Mouse (Mus musculus): ENCODE results near the gene Trhr2. TPM values are rescaled to one million over a fixed set of nuclear protein-coding genes. Genes with fewer than 3 reads are reported as not detected.

Gene Trhr2
- polyA plus RNA-seq (2015; fragmentation: Nextera tagmentation; extraction: Ambion mirVana): not detected in 2 replicates

GRCm38 (mm10) chr8:122360696-122361416 lies at the start of gene Trhr2:
Gene Trhr2 (minus strand): TSS chr8:122360746.
- no peaks in the 10 kb centered on the region for H3K36me3 ChIP-seq
- WGBS: 78% methylated on average over 7 of the region's 7 CpGs
- H3K27me3 ChIP-seq: 0 out of 2 replicates have a peak, but pooled peaks cover 6% of the 10 kb centered on the region
- H3K4me3 ChIP-seq: no peak within 1 kb of the TSS
- H3K4me1 ChIP-seq: no peaks in the 10 kb centered on the region
- no peak within 1 kb of the TSS for H3K9ac ChIP-seq (replicated peaks)
- ATAC-seq (replicated peaks): no peak
- no peaks in the 10 kb centered on the region for H3K9me3 ChIP-seq
- H3K4me2 ChIP-seq (replicated peaks): no peak within 1 kb of the TSS
- no peak within 1 kb of the TSS for H3K27ac ChIP-seq (replicated peaks)

GRCm38 (mm10) chr8:122407678-122408077 lies 47.1 kb upstream of the Trhr2 start:
- ATAC-seq (replicated peaks): no peak
- Histone ChIP-seq H3K4me3 (no peak overlapping the region), H3K9ac (replicated peaks) (no peak overlapping the region), H3K27ac (replicated peaks) (no peak overlapping the region), H3K4me2 (replicated peaks) (no peak overlapping the region), H3K4me1 (no peaks in the 10 kb centered on the region), H3K27me3 (no peaks in the 10 kb centered on the region), H3K36me3 (peaks cover 96% of the 10 kb centered on the region), H3K9me3 (no peaks in the 10 kb centered on the region)
- WGBS: 92% methylated on average over 7 of the region's 7 CpGs

GRCm38 (mm10) chr8:122405146-122405805 lies 44.7 kb upstream of the Trhr2 start:
- Histone ChIP-seq H3K27ac (replicated peaks) (no peak overlapping the region), H3K9ac (replicated peaks) (no peak overlapping the region), H3K4me2 (replicated peaks) (no peak overlapping the region), H3K9me3 (no peaks in the 10 kb centered on the region), H3K27me3 (no peaks in the 10 kb centered on the region), H3K36me3 (peaks cover 97% of the 10 kb centered on the region), H3K4me3 (no peak overlapping the region), H3K4me1 (no peaks in the 10 kb centered on the region)
- ATAC-seq (replicated peaks): no peak
- WGBS: 93% methylated on average over 9 of the region's 9 CpGs

- no peak overlapping the region for H3K4me2 ChIP-seq (replicated peaks)
- H3K4me3 ChIP-seq: no peak overlapping the region
- 0 out of 2 replicates have a peak, but pooled peaks cover 2% of the 10 kb centered on the region for H3K4me1 ChIP-seq
- peaks cover 66% of the 10 kb centered on the region for H3K36me3 ChIP-seq
- H3K27me3 ChIP-seq: no peaks in the 10 kb centered on the region
- no peak overlapping the region for H3K9ac ChIP-seq (replicated peaks)
- ATAC-seq (replicated peaks): no peak
- H3K27ac ChIP-seq (replicated peaks): no peak overlapping the region
- H3K9me3 ChIP-seq: no peaks in the 10 kb centered on the region
- 96% methylated on average over 9 of the region's 9 CpGs for WGBS
Measured at GRCm38 (mm10) chr8:122398186-122398585, 37.6 kb upstream of the Trhr2 start.

- no peak for ATAC-seq (replicated peaks)
- no peak overlapping the region for H3K4me3 ChIP-seq
- 85% methylated on average over 6 of the region's 6 CpGs for WGBS
- no peak overlapping the region for H3K4me2 ChIP-seq (replicated peaks)
- H3K27ac ChIP-seq (replicated peaks): no peak overlapping the region
- 0 out of 2 replicates have a peak, but pooled peaks cover 2% of the 10 kb centered on the region for H3K4me1 ChIP-seq
- no peaks in the 10 kb centered on the region for H3K9me3 ChIP-seq
- no peak overlapping the region for H3K9ac ChIP-seq (replicated peaks)
- peaks cover 59% of the 10 kb centered on the region for H3K36me3 ChIP-seq
- H3K27me3 ChIP-seq: no peaks in the 10 kb centered on the region
Measured at GRCm38 (mm10) chr8:122395291-122395690, 34.7 kb upstream of the Trhr2 start.

GRCm38 (mm10) chr8:122393717-122394116 lies 33.2 kb upstream of the Trhr2 start:
- H3K9me3 ChIP-seq: no peaks in the 10 kb centered on the region
- H3K9ac ChIP-seq (replicated peaks): no peak overlapping the region
- 0 out of 2 replicates have a peak, but pooled peaks cover 2% of the 10 kb centered on the region for H3K4me1 ChIP-seq
- H3K4me2 ChIP-seq (replicated peaks): no peak overlapping the region
- ATAC-seq (replicated peaks): no peak
- no peaks in the 10 kb centered on the region for H3K27me3 ChIP-seq
- H3K36me3 ChIP-seq: peaks cover 55% of the 10 kb centered on the region
- no peak overlapping the region for H3K4me3 ChIP-seq
- no peak overlapping the region for H3K27ac ChIP-seq (replicated peaks)

- Histone ChIP-seq H3K4me2 (replicated peaks) (no peak overlapping the region), H3K27me3 (no peaks in the 10 kb centered on the region), H3K9ac (replicated peaks) (no peak overlapping the region), H3K4me1 (0 out of 2 replicates have a peak, but pooled peaks cover 2% of the 10 kb centered on the region), H3K9me3 (no peaks in the 10 kb centered on the region), H3K4me3 (no peak overlapping the region), H3K27ac (replicated peaks) (no peak overlapping the region), H3K36me3 (peaks cover 69% of the 10 kb centered on the region)
- WGBS: 91% methylated on average over 3 of the region's 3 CpGs
- no peak for ATAC-seq (replicated peaks)
Measured at GRCm38 (mm10) chr8:122390758-122391157, 30.2 kb upstream of the Trhr2 start.

- WGBS: 88% methylated on average over 3 of the region's 3 CpGs
- H3K4me2 ChIP-seq (replicated peaks): no peak overlapping the region
- no peaks in the 10 kb centered on the region for H3K4me1 ChIP-seq
- H3K9ac ChIP-seq (replicated peaks): no peak overlapping the region
- no peaks in the 10 kb centered on the region for H3K9me3 ChIP-seq
- no peak overlapping the region for H3K27ac ChIP-seq (replicated peaks)
- no peaks in the 10 kb centered on the region for H3K27me3 ChIP-seq
- no peak for ATAC-seq (replicated peaks)
- peaks cover 81% of the 10 kb centered on the region for H3K36me3 ChIP-seq
- no peak overlapping the region for H3K4me3 ChIP-seq
Measured at GRCm38 (mm10) chr8:122389357-122389756, 28.8 kb upstream of the Trhr2 start.

- WGBS: 92% methylated on average over 4 of the region's 4 CpGs
- no peak for ATAC-seq (replicated peaks)
- Histone ChIP-seq H3K9me3 (no peaks in the 10 kb centered on the region), H3K4me2 (replicated peaks) (no peak overlapping the region), H3K27me3 (no peaks in the 10 kb centered on the region), H3K4me1 (peaks cover 7% of the 10 kb centered on the region), H3K9ac (replicated peaks) (no peak overlapping the region), H3K27ac (replicated peaks) (no peak overlapping the region), H3K36me3 (peaks cover 52% of the 10 kb centered on the region), H3K4me3 (no peak overlapping the region)
Measured at GRCm38 (mm10) chr8:122383039-122383438, 22.5 kb upstream of the Trhr2 start.

- WGBS: under 1% methylated on average over 100 of the region's 107 CpGs
- no peaks in the 10 kb centered on the region for H3K27me3 ChIP-seq
- peak within 1 kb of the TSS; percentile 91 for H3K27ac ChIP-seq (replicated peaks)
- H3K4me2 ChIP-seq (replicated peaks): peak within 1 kb of the TSS; percentile 81
- ATAC-seq (replicated peaks): peak; percentile 95
- peak within 1 kb of the TSS; percentile 71 for H3K9ac ChIP-seq (replicated peaks)
- H3K9me3 ChIP-seq: no peaks in the 10 kb centered on the region
- 0 out of 2 replicates have a peak, but pooled peaks cover 6% of the 10 kb centered on the region for H3K36me3 ChIP-seq
- H3K4me3 ChIP-seq: peak within 1 kb of the TSS; percentile 90
- peaks cover 22% of the 10 kb centered on the region for H3K4me1 ChIP-seq
Measured at GRCm38 (mm10) chr8:122376365-122377231, 16.1 kb upstream of the Trhr2 start, which contains the start of gene Zc3h18. Gene Zc3h18 (plus strand): TSS chr8:122376609.

- WGBS: 30% methylated on average over 13 of the region's 13 CpGs
- H3K27me3 ChIP-seq: no peaks in the 10 kb centered on the region
- peaks cover 22% of the 10 kb centered on the region for H3K4me1 ChIP-seq
- H3K9ac ChIP-seq (replicated peaks): peak overlapping the region; percentile 48
- 0 out of 2 replicates have a peak, but pooled peaks cover 6% of the 10 kb centered on the region for H3K36me3 ChIP-seq
- no peak for ATAC-seq (replicated peaks)
- H3K4me2 ChIP-seq (replicated peaks): peak overlapping the region; percentile 50
- peak overlapping the region; percentile 90 for H3K4me3 ChIP-seq
- H3K9me3 ChIP-seq: no peaks in the 10 kb centered on the region
- H3K27ac ChIP-seq (replicated peaks): peak overlapping the region; percentile 39; the same call in 1 of the 2 replicates
Measured at GRCm38 (mm10) chr8:122375751-122376364, 15.3 kb upstream of the Trhr2 start.

Measured in forebrain, embryonic 15.5 days (tissue).